8 mouse cellular contexts compared by ENCODE assay signal in genomic region chr5:21055071-21055819, GRCm38 (mm10). TPM values are rescaled to one million over a fixed set of nuclear protein-coding genes. Genes with fewer than 3 reads are reported as not detected.
A peak's percentile ranks its signal among the peaks of the same experiment; 100 is the strongest.
DNase-seq lines count a peak whose midpoint lies in the region; ATAC-seq and TF ChIP-seq lines count a peak whose summit lies in the region.

No protein-coding gene starts in this region.

- H3K9me3 ChIP-seq in embryonic facial prominence, embryonic 13.5 days = no peaks in the 10 kb centered on the region
- no peaks in the 10 kb centered on the region for H3K9me3 ChIP-seq in heart, embryonic 11.5 days (replicated peaks; ENCODE audit: control insufficient read depth, low read length)
- H3K9me3 ChIP-seq in kidney, embryonic 14.5 days (ENCODE audit: control insufficient read depth, low read length) = no peaks in the 10 kb centered on the region
- H3K9me3 ChIP-seq in liver, embryonic 14.5 days (ENCODE audit: control insufficient read depth, low read length) = no peaks in the 10 kb centered on the region

- TF ChIP-seq EP300 in liver, embryonic 14.5 days (IDR thresholded peaks at IDR 0.05; ENCODE audit: low read depth) = no peak

- no peak for DNase-seq in thymus, adult 2 months
- DNase-seq in thymus, postnatal 10 days (ENCODE audit: low spot score in 2 of 2) = no peak
- no peak for DNase-seq in liver, embryonic 14.5 days (ENCODE audit: low read depth in 3 of 3, low spot score in 3 of 3)
- peak; percentile 74 for DNase-seq in testis, postnatal 14 days (ENCODE audit: low spot score)

- no peak overlapping the region for H3K27ac ChIP-seq in thymus, adult 2 months (ENCODE audit: control insufficient read depth, insufficient read depth, low read length)
- H3K27ac ChIP-seq in embryonic facial prominence, embryonic 13.5 days = peak overlapping the region; percentile 98
- peak overlapping the region; percentile 99 for H3K27ac ChIP-seq in heart, embryonic 11.5 days (ENCODE audit: low read depth, low read length)
- H3K27ac ChIP-seq in kidney, embryonic 14.5 days (ENCODE audit: low read depth, low read length) = peak overlapping the region; percentile 99
- peak overlapping the region; percentile 88 for H3K27ac ChIP-seq in liver, embryonic 14.5 days

- no peak for TF ChIP-seq CTCF in thymus, adult 2 months (IDR thresholded peaks at IDR 0.05; ENCODE audit: borderline replicate concordance, control insufficient read depth, extremely low read depth, insufficient read depth, low read length, poor library complexity)
- no peak for TF ChIP-seq CTCF in liver, embryonic 14.5 days (IDR thresholded peaks at IDR 0.05; ENCODE audit: low read depth)

- under 1% methylated on average over 76 of the region's 84 CpGs for WGBS in thymus, adult 2 months
- WGBS in embryonic facial prominence, embryonic 13.5 days = under 1% methylated on average over 83 of the region's 84 CpGs
- under 1% methylated on average over 70 of the region's 84 CpGs for WGBS in heart, embryonic 11.5 days (ENCODE audit: insufficient replicate concordance)
- WGBS in kidney, embryonic 14.5 days = under 1% methylated on average over 73 of the region's 84 CpGs
- WGBS in liver, embryonic 14.5 days (ENCODE audit: insufficient replicate concordance) = 1% methylated on average over 80 of the region's 84 CpGs

- H3K9ac ChIP-seq in embryonic facial prominence, embryonic 13.5 days = peak overlapping the region; percentile 95
- H3K9ac ChIP-seq in heart, embryonic 11.5 days (ENCODE audit: low read depth, low read length) = peak overlapping the region; percentile 98
- peak overlapping the region; percentile 97 for H3K9ac ChIP-seq in kidney, embryonic 14.5 days (ENCODE audit: low read depth, low read length)
- H3K9ac ChIP-seq in liver, embryonic 14.5 days (replicated peaks) = peak overlapping the region; percentile 99

- H3K4me3 ChIP-seq in thymus, adult 2 months (ENCODE audit: control insufficient read depth, insufficient read depth, low read length) = peak overlapping the region; percentile 91
- H3K4me3 ChIP-seq in embryonic facial prominence, embryonic 13.5 days = peak overlapping the region; percentile 95
- peak overlapping the region; percentile 85 for H3K4me3 ChIP-seq in heart, embryonic 11.5 days (ENCODE audit: low read depth, low read length)
- H3K4me3 ChIP-seq in kidney, embryonic 14.5 days (ENCODE audit: low read length) = peak overlapping the region; percentile 96
- H3K4me3 ChIP-seq in liver, embryonic 14.5 days (ENCODE audit: insufficient read depth in 1 of 2, low read depth in 2 of 2, low read length in 2 of 2) = peak overlapping the region; percentile 97 to 100

- H3K4me2 ChIP-seq in embryonic facial prominence, embryonic 13.5 days = peak overlapping the region; percentile 66
- H3K4me2 ChIP-seq in heart, embryonic 11.5 days = peak overlapping the region; percentile 71
- peak overlapping the region; percentile 55 for H3K4me2 ChIP-seq in kidney, embryonic 14.5 days (replicated peaks; ENCODE audit: low read depth, low read length)
- peak overlapping the region; percentile 85 for H3K4me2 ChIP-seq in liver, embryonic 14.5 days (ENCODE audit: low read depth)

- ATAC-seq in embryonic facial prominence, embryonic 13.5 days (ENCODE audit: insufficient number of reproducible peaks, insufficient read depth, low FRiP score, low TSS enrichment, low read depth) = peak; percentile 17
- peak; percentile 32 for ATAC-seq in heart, embryonic 11.5 days (replicated peaks; ENCODE audit: insufficient number of reproducible peaks, low FRiP score, low TSS enrichment)
- ATAC-seq in kidney, embryonic 14.5 days (ENCODE audit: low FRiP score, low TSS enrichment) = peak; percentile 61
- peak; percentile 29 for ATAC-seq in liver, embryonic 14.5 days (ENCODE audit: insufficient read depth)
- ATAC-seq in neutrophil, adult 5-6 weeks (ENCODE audit: extremely low read depth, insufficient number of reproducible peaks, low FRiP score, poor library complexity, severe bottlenecking) = peak; percentile 8; the same call in 1 of the 2 replicates

- no peaks in the 10 kb centered on the region for H3K27me3 ChIP-seq in thymus, adult 2 months (ENCODE audit: control insufficient read depth, insufficient read depth, low read length)
- no peaks in the 10 kb centered on the region for H3K27me3 ChIP-seq in embryonic facial prominence, embryonic 13.5 days
- H3K27me3 ChIP-seq in heart, embryonic 11.5 days (ENCODE audit: control insufficient read depth, insufficient read depth, low read length) = no peaks in the 10 kb centered on the region
- no peaks in the 10 kb centered on the region for H3K27me3 ChIP-seq in kidney, embryonic 14.5 days (ENCODE audit: control insufficient read depth, insufficient read depth, low read length)
- H3K27me3 ChIP-seq in liver, embryonic 14.5 days (ENCODE audit: control insufficient read depth, insufficient read depth, low read length) = no peaks in the 10 kb centered on the region

- H3K4me1 ChIP-seq in thymus, adult 2 months (replicated peaks; ENCODE audit: control insufficient read depth, insufficient read depth, low read length) = peaks cover 7% of the 10 kb centered on the region
- peaks cover 10% of the 10 kb centered on the region for H3K4me1 ChIP-seq in embryonic facial prominence, embryonic 13.5 days
- peaks cover 12% of the 10 kb centered on the region for H3K4me1 ChIP-seq in heart, embryonic 11.5 days (ENCODE audit: control insufficient read depth, insufficient read depth, low read length)
- peaks cover 8% of the 10 kb centered on the region; the same call in 1 of the 2 replicates for H3K4me1 ChIP-seq in kidney, embryonic 14.5 days (ENCODE audit: control insufficient read depth, insufficient read depth, low read length)
- peaks cover 27 to 28% of the 10 kb centered on the region in 2 experiments for H3K4me1 ChIP-seq in liver, embryonic 14.5 days (replicated peaks; ENCODE audit: control insufficient read depth in 2 of 2, insufficient read depth in 2 of 2, low read length in 1 of 2)

- no peak for TF ChIP-seq POLR2A in thymus, adult 2 months (IDR thresholded peaks at IDR 0.05; ENCODE audit: control insufficient read depth, extremely low read depth, insufficient read depth, low read length, poor library complexity)

- H3K36me3 ChIP-seq in thymus, adult 2 months (ENCODE audit: control insufficient read depth, insufficient read depth, low read length) = no peaks in the 10 kb centered on the region
- H3K36me3 ChIP-seq in embryonic facial prominence, embryonic 13.5 days = no peaks in the 10 kb centered on the region
- no peaks in the 10 kb centered on the region for H3K36me3 ChIP-seq in heart, embryonic 11.5 days (ENCODE audit: control insufficient read depth, insufficient read depth, low read length)
- H3K36me3 ChIP-seq in kidney, embryonic 14.5 days (ENCODE audit: control insufficient read depth, insufficient read depth, low read length) = no peaks in the 10 kb centered on the region
- no peaks in the 10 kb centered on the region for H3K36me3 ChIP-seq in liver, embryonic 14.5 days (replicated peaks; ENCODE audit: control insufficient read depth, insufficient read depth, low read depth)

RNA-seq across cellular contexts. Expression of gene Ptpn12, which starts 0.5 kb away (rescaled TPM):
- polyA plus RNA-seq in thymus, adult 2 months (2012; rRNA removed) = 26.9 and 31.5 TPM in 2 replicates
- polyA plus RNA-seq in embryonic facial prominence, embryonic 13.5 days (2015; fragmentation: Nextera tagmentation; extraction: Ambion mirVana) = 24.0 and 27.5 TPM in 2 replicates
- 16.8 and 22.5 TPM in 2 replicates for polyA plus RNA-seq in heart, embryonic 11.5 days (2014; fragmentation: Nextera tagmentation; extraction: Ambion mirVana)
- polyA plus RNA-seq in kidney, embryonic 14.5 days (2014; fragmentation: Nextera tagmentation; extraction: Ambion mirVana) = 30.8 and 36.9 TPM in 2 replicates
- 12.5 and 18.6 TPM in 2 replicates for polyA plus RNA-seq in liver, embryonic 14.5 days (2012; rRNA removed)
- polyA plus RNA-seq in liver, embryonic 14.5 days (2014; fragmentation: Nextera tagmentation; extraction: Ambion mirVana) = 14.4 and 15.0 TPM in 2 replicates
- 110 and 117 TPM in 2 replicates for total RNA-seq in neutrophil, adult 5-6 weeks (2017)

Comparison
In these comparisons a context has a peak if more than half of its experiments do, and no peak if none do; other contexts are left out.
1. ATAC-seq: peak in every context shown above with its lines; median percentile 61 in kidney, embryonic 14.5 days; 32 in heart, embryonic 11.5 days; 29 in liver, embryonic 14.5 days; 17 in embryonic facial prominence, embryonic 13.5 days; 8 in neutrophil, adult 5-6 weeks.